Mouse (Mus musculus) kidney, postnatal 0 days (tissue): ENCODE results near the gene Sdhaf3. TPM values are rescaled to one million over a fixed set of nuclear protein-coding genes. Genes with fewer than 3 reads are reported as not detected.

ENCODE experiments used
- ATAC-seq: fragments of 200-750 bp; cut with Nextera tagmentation; replicated peaks from 2 replicates; pipeline ENCODE4 v1.8.0; 2017; ENCODE audit warnings: low read depth, moderate number of reproducible peaks, moderate TSS enrichment, moderate library complexity; ENCODE audit not compliant: low FRiP score
- DNase-seq: peaks from one replicate; pipeline ENCODE4 v3.0.0-alpha.2; 2016; ENCODE audit warnings: low spot score
- H3K27ac ChIP-seq: fragments of 300-500 bp; sonication (generic); 2 replicates; pipeline ENCODE4 v1.5.1; 2014; ENCODE audit warnings: mild to moderate bottlenecking
- H3K27me3 ChIP-seq: fragments of 300-500 bp; sonication (generic); 2 replicates; pipeline ENCODE4 v1.6.1; 2014; ENCODE audit warnings: low read length, mixed read lengths; ENCODE audit not compliant: insufficient read depth
- H3K36me3 ChIP-seq: fragments of 300-500 bp; sonication (generic); 2 replicates; pipeline ENCODE4 v1.6.1; 2014; ENCODE audit warnings: low read length, mixed read lengths; ENCODE audit not compliant: insufficient read depth
- H3K4me1 ChIP-seq: fragments of 300-500 bp; sonication (generic); replicated peaks from 2 replicates; pipeline ENCODE4 v1.6.1; 2014; ENCODE audit warnings: antibody characterized with exemption, low read length, mixed read lengths; ENCODE audit not compliant: insufficient read depth
- H3K4me2 ChIP-seq: fragments of 300-500 bp; sonication (generic); 2 replicates; pipeline ENCODE4 v1.6.1; 2014; ENCODE audit warnings: mild to moderate bottlenecking, low read length, moderate library complexity, mixed read lengths
- H3K4me3 ChIP-seq: fragments of 300-500 bp; sonication (generic); replicated peaks from 2 replicates; pipeline ENCODE4 v1.5.1; 2014; ENCODE audit warnings: low read depth, low read length
- H3K9ac ChIP-seq: fragments of 300-500 bp; sonication (generic); 2 replicates; pipeline ENCODE4 v1.6.1; 2014; ENCODE audit warnings: low read depth, low read length
- H3K9me3 ChIP-seq: fragments of 300-500 bp; sonication (generic); replicated peaks from 2 replicates; pipeline ENCODE4 v1.6.1; 2016; ENCODE audit warnings: low read length, inconsistent platforms, mixed read lengths
- CTCF ChIP-seq: IDR thresholded peaks from 2 replicates; pipeline ENCODE4 v1.5.1; 2016; ENCODE audit warnings: antibody characterized with exemption, low read depth, mild to moderate bottlenecking, moderate library complexity
- WGBS: fragments of 180-500 bp; shearing (Covaris S2); extraction: QIAGEN DNeasy Blood & Tissue Kit; methylation state at CpG from one replicate; pipeline ENCODE4 v1.1.7; 2014; 5-methylcytosine and 5-hydroxymethylcytosine counted together
- polyA plus RNA-seq: library from polyadenylated mRNA; unstranded; fragments of >200 nt; fragmentation: Nextera tagmentation; extraction: Ambion mirVana; gene quantifications from 2 replicates; pipeline ENCODE4 v1.2.1, GENCODE M21; 2015

Sdhaf3 gene
- polyA plus RNA-seq, 1 experiment from 2014 or later: 6.4 TPM

- DNase-seq (peak; percentile 5), ATAC-seq (no peak)
- Histone ChIP-seq H3K9me3 (no peaks in the 10 kb centered on the region), H3K4me3 (no peak overlapping the region), H3K4me1 (no peaks in the 10 kb centered on the region), H3K4me2 (no peak overlapping the region), H3K27me3 (no peaks in the 10 kb centered on the region), H3K27ac (no peak overlapping the region), H3K9ac (no peak overlapping the region), H3K36me3 (no peaks in the 10 kb centered on the region)
- WGBS: 63% methylated on average over 4 of the region's 4 CpGs
- TF ChIP-seq CTCF: no peak
These were observed 41.6 kb downstream of the Sdhaf3 start for GRCm38 (mm10) chr6:6997226-6997946.

DNA sequence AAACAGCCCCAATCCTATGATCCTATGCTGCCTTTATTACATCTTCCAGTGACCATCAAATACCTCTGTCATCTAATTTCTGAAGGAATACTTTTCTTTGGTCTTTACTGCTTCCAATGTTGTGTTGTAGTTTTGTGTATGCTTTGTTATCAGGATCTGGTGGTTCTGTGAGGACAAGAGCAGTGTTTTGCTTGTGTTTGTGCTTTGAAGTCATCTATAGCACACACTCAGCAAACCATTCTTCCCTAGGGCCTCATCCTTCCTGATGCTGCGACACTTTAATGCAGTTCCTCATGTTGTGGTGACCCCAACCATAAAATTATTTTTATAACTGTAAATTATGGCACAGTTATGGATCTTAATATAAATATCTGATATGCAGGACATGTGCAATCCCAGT, 42.2 kb downstream of the Sdhaf3 start:
- 64% methylated on average over 1 of the region's 1 CpGs for WGBS
- no peaks in the 10 kb centered on the region for H3K4me1 ChIP-seq
- no peak for TF ChIP-seq CTCF
- no peak overlapping the region for H3K4me2 ChIP-seq
- H3K9me3 ChIP-seq: no peaks in the 10 kb centered on the region
- no peak overlapping the region for H3K4me3 ChIP-seq
- H3K9ac ChIP-seq: no peak overlapping the region
- H3K27me3 ChIP-seq: no peaks in the 10 kb centered on the region
- ATAC-seq (no peak), DNase-seq (peak; percentile 12)
- H3K36me3 ChIP-seq: no peaks in the 10 kb centered on the region
- H3K27ac ChIP-seq: no peak overlapping the region

DNA sequence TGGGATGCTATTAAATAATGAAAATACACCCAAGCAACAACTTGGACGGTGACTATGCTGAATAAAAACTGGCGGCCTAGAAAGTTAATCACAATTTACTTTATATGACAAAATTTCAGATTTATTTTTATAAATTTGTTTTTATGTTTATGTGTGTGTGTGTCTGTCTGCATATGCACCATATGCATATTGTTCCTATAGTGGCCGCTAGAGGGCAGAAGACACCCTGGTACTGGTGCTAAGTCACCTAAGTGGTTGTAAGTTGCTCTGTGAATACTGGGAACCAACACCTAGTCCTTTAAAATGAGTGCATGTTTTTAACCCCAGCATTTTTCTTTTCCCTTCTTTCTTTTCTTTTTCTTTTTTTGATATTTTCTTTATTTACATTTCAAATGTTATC, 43.2 kb downstream of the Sdhaf3 start:
- no peak overlapping the region for H3K4me2 ChIP-seq
- DNase-seq (no peak), ATAC-seq (no peak)
- no peaks in the 10 kb centered on the region for H3K9me3 ChIP-seq
- no peaks in the 10 kb centered on the region for H3K36me3 ChIP-seq
- H3K9ac ChIP-seq: no peak overlapping the region
- TF ChIP-seq CTCF: no peak
- no peaks in the 10 kb centered on the region for H3K27me3 ChIP-seq
- no peaks in the 10 kb centered on the region for H3K4me1 ChIP-seq
- no peak overlapping the region for H3K27ac ChIP-seq
- no peak overlapping the region for H3K4me3 ChIP-seq
- 90% methylated on average over 3 of the region's 3 CpGs for WGBS

DNA sequence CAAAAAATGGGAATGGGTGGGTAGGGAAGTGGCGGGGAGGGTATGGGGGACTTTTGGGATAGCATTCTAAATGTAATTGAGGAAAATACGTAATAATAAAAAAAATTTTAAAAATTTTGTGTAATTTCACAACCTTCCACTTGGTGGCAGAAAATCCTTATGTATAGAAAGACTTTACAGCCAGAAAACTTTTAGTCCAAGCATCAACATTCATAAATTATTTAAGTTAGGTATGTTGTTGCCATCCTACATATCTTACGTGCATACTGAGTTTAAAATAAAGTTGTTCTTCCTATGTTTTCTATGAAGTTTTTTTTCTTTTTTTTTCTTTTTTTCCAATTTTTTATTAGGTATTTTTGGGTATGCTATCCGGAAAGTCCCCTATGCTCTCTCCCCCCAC, 47.3 kb downstream of the Sdhaf3 start:
- H3K27me3 ChIP-seq: no peaks in the 10 kb centered on the region
- H3K4me2 ChIP-seq: no peak overlapping the region
- TF ChIP-seq CTCF: peak; percentile 55
- H3K9me3 ChIP-seq: no peaks in the 10 kb centered on the region
- no peak overlapping the region for H3K4me3 ChIP-seq
- no peaks in the 10 kb centered on the region for H3K4me1 ChIP-seq
- ATAC-seq: no peak
- 64% methylated on average over 4 of the region's 4 CpGs for WGBS
- H3K36me3 ChIP-seq: no peaks in the 10 kb centered on the region
- H3K27ac ChIP-seq: no peak overlapping the region
- H3K9ac ChIP-seq: no peak overlapping the region
- DNase-seq: peak; percentile 64

DNA sequence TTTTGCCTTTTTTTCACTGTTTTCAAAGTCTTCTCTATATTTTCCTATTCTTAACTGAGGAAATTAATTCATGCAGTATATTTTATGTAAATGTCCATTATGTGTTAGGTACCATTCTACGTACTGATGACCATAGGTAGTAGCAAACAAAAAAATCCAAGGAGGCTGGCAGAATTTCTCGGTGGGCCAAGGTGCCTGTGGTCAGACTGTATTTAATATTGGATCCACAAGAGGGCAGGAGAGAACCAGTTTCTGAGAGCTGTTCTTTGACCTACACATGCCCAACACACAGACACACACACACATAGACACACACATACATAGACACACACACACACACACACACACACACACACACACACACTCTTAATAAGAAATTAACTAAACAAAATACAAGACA, 48.2 kb downstream of the Sdhaf3 start:
- DNase-seq (peak; percentile 33), ATAC-seq (no peak)
- Histone ChIP-seq H3K27me3 (no peaks in the 10 kb centered on the region), H3K4me2 (no peak overlapping the region), H3K4me1 (no peaks in the 10 kb centered on the region), H3K27ac (no peak overlapping the region), H3K4me3 (no peak overlapping the region), H3K9me3 (no peaks in the 10 kb centered on the region), H3K36me3 (no peaks in the 10 kb centered on the region), H3K9ac (no peak overlapping the region)
- WGBS: 65% methylated on average over 2 of the region's 2 CpGs
- peak; percentile 66 for TF ChIP-seq CTCF

DNA sequence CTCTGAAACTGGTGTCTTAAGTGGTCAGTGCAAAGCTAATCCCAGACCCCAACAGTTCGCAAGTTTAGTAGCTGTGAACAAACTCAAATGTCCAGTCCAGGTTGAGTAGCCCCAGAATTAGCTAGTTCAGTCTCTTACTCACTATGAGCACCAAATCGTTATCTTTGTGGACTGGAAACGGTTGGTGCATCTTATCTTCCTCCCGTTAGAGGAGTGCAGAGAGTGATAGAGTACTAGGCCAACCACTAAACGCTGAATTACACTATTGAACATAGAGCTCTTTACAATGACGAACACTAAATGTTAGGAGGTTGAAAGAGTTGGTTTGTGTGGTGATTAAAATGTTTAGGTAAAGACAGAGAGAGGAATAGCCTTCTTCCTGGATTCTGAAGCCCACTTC, 82.3 kb downstream of the Sdhaf3 start:
- no peak overlapping the region for H3K4me3 ChIP-seq
- WGBS: 89% methylated on average over 6 of the region's 6 CpGs
- no peak overlapping the region for H3K4me2 ChIP-seq
- H3K27me3 ChIP-seq: no peaks in the 10 kb centered on the region
- DNase-seq (no peak), ATAC-seq (no peak)
- H3K4me1 ChIP-seq: no peaks in the 10 kb centered on the region
- H3K36me3 ChIP-seq: no peaks in the 10 kb centered on the region
- no peak for TF ChIP-seq CTCF
- no peaks in the 10 kb centered on the region; the same call in 1 of the 2 replicates for H3K9me3 ChIP-seq
- no peak overlapping the region for H3K27ac ChIP-seq
- no peak overlapping the region for H3K9ac ChIP-seq

DNA sequence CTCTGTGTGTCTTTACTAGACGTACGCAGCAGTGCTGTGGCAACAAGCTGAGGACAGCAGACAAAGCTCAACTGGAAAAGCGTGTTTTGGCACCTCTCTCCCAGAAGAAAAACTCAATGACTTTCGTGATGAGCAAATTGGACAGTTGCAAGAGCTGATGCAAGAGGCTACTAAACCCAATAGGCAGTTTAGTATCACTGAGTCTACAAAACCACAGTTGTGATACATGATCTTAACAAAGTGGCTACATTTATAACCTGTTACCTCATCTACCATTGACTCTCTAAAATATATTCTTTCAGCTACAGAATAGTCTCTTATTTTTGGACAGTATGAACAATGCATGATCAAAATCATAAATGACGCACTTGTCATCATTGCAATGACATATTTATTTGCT, 83.0 kb downstream of the Sdhaf3 start:
- no peak for DNase-seq
- 92% methylated on average over 5 of the region's 5 CpGs for WGBS

More for the DNA sequence above, 83.0 kb downstream of the Sdhaf3 start:
- ATAC-seq: no peak
- Histone ChIP-seq H3K27me3 (no peaks in the 10 kb centered on the region), H3K4me3 (no peak overlapping the region), H3K4me2 (no peak overlapping the region), H3K36me3 (no peaks in the 10 kb centered on the region), H3K4me1 (no peaks in the 10 kb centered on the region), H3K9ac (no peak overlapping the region), H3K9me3 (no peaks in the 10 kb centered on the region; the same call in 1 of the 2 replicates), H3K27ac (no peak overlapping the region)
- TF ChIP-seq CTCF: no peak
